Mouse (Mus musculus): ENCODE results near the gene Tmem233.

DNA sequence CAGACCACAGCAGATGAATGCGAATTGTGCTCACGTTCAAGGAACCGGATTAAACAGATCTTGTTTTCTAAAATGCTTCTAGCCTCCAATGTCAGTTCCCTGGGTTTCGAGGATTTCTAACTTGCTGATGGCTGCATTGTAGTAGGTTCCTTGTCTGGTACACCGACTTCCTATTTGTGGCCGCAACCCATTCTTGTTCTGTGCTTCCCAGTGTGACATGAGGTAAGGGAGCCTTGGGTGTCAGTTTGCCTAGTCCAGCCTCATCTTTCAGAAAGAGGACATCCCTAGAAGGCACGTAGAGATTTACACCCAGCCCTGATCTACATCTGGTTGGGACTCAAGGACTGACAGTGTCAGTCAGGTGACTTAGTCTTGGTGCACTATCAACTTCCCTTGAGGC, 71.3 kb downstream of the Tmem233 start:
- TF ChIP-seq POLR2A (IDR thresholded peaks at IDR 0.05; ENCODE audit: extremely low read depth, insufficient read depth, low read length) (no peak), CTCF (IDR thresholded peaks at IDR 0.05; ENCODE audit: low read depth, low read length) (no peak)

Measured in liver, adult 2 months (tissue).